Mouse (Mus musculus): ENCODE data around the gene Cdk14. TPM values are rescaled to one million over a fixed set of nuclear protein-coding genes. Genes with fewer than 3 reads are reported as not detected.

Cdk14 gene
- polyA plus RNA-seq, 2 experiments = 0.68 to 1.4 TPM

DNA sequence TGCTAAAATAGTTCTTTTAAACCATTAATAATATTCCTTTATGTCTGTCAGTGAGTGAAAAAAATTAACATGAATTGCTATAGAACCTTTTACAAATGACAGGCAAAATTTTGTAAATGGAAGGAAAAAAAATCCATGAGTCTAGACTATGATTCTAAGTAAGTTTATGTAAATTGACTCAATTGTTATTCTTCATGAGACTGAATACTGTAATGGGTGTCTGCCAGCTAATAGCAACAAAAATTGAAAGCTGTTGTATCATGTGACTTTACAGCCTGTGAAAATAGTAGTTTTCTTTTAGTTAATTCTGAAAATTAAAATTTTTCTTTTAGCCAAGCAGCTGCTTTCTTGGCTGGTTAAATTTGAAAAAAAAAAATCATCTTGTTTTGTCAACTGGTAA, 234.6 kb downstream of the Cdk14 start:
- ATAC-seq (ENCODE audit: insufficient read depth) = no peak
- peak overlapping the region; percentile 88 for H3K27ac ChIP-seq
- H3K9ac ChIP-seq (replicated peaks) = no peak overlapping the region

DNA sequence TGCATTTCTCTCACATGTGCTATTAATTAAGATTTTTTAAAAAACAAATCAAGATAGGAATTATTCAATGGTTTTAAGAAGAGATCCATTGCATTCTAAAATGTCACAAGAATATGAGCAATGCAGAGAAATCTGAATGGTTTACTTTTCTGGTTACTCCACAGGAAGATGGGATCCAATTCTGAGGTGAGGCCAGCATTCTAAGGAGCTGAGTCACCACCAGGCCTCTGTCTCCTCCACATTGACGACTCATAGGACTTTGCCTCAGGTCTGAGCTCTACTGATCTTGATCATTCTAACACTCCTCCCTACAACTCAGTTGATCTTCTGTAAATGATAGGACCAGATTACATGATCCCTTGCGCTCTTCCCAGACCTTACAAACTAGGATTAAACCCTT, 239.4 kb downstream of the Cdk14 start:
- DNase-seq (ENCODE audit: low read depth in 3 of 3, low spot score in 3 of 3) (no peak), ATAC-seq (ENCODE audit: insufficient read depth) (peak; percentile 47; the same call in 1 of the 2 replicates)
- Histone ChIP-seq H3K9me3 (ENCODE audit: control insufficient read depth, low read length) (no peaks in the 10 kb centered on the region), H3K36me3 (replicated peaks; ENCODE audit: control insufficient read depth, insufficient read depth, low read depth) (no peaks in the 10 kb centered on the region), H3K9ac (replicated peaks) (no peak overlapping the region), H3K27ac (no peak overlapping the region), H3K4me3 (ENCODE audit: insufficient read depth in 1 of 2, low read depth in 2 of 2, low read length in 2 of 2) (no peak overlapping the region), H3K27me3 (ENCODE audit: control insufficient read depth, insufficient read depth, low read length) (no peaks in the 10 kb centered on the region), H3K4me1 (replicated peaks; ENCODE audit: control insufficient read depth in 2 of 2, insufficient read depth in 2 of 2, low read length in 1 of 2) (peaks cover 0 to 7% of the 10 kb centered on the region in 2 experiments; a peak in 2 of 4 replicates), H3K4me2 (ENCODE audit: low read depth) (no peak overlapping the region)
- no peak for TF ChIP-seq CTCF (IDR thresholded peaks at IDR 0.05; ENCODE audit: low read depth)
- no peak for TF ChIP-seq EP300 (IDR thresholded peaks at IDR 0.05; ENCODE audit: low read depth)
- 54% methylated on average over 2 of the region's 2 CpGs for WGBS (ENCODE audit: insufficient replicate concordance)

More for the DNA sequence above, 234.6 kb downstream of the Cdk14 start:
- Histone ChIP-seq H3K36me3 (replicated peaks; ENCODE audit: control insufficient read depth, insufficient read depth, low read depth) (no peaks in the 10 kb centered on the region), H3K4me2 (ENCODE audit: low read depth) (peak overlapping the region; percentile 53), H3K4me3 (ENCODE audit: insufficient read depth in 1 of 2, low read depth in 2 of 2, low read length in 2 of 2) (no peak overlapping the region), H3K9me3 (ENCODE audit: control insufficient read depth, low read length) (no peaks in the 10 kb centered on the region), H3K4me1 (replicated peaks; ENCODE audit: control insufficient read depth in 2 of 2, insufficient read depth in 2 of 2, low read length in 1 of 2) (peaks cover 33 to 35% of the 10 kb centered on the region in 2 experiments), H3K27me3 (ENCODE audit: control insufficient read depth, insufficient read depth, low read length) (no peaks in the 10 kb centered on the region)
- no peak for TF ChIP-seq CTCF (IDR thresholded peaks at IDR 0.05; ENCODE audit: low read depth)
- no peak for TF ChIP-seq EP300 (IDR thresholded peaks at IDR 0.05; ENCODE audit: low read depth)
- no peak for DNase-seq (ENCODE audit: low read depth in 3 of 3, low spot score in 3 of 3)

DNA sequence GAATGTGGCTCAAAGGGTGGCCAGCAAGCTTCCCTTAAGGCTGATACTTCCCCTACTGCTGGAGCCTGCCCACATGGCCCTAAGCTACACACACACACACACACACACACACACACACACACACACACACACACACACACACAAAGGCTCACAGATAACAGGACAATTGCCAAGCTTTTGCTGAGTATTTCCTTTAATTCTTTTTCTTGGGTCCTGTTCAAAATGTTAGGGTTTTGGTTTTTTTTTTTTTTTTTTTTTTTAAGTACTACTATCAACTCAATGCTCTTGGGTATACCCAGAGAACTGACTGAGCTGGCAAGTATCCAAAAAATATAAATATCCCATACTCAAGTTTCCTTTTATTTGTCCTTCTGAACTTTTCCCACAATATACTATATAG, 239.8 kb downstream of the Cdk14 start:
- no peak for DNase-seq (ENCODE audit: low read depth in 3 of 3, low spot score in 3 of 3)

DNA sequence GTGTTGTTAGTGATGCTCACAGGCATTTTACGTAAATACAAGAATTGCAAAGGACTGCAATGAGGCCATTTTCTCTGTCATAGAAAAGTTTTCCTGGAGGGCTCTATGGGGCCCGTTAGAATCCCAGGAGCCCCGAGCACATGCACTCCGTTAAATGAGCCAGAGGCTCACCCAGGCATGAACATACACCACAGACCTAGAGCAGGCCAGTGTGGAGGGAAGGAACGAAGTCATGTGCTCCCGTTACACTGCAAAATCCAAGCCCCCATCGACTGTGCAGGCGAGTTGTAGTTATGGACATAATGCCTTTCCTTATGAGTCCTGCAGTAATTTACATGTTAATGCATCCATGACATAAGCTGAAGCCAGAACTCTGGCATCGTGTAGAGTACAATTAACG, 244.1 kb downstream of the Cdk14 start:
- ATAC-seq (ENCODE audit: insufficient read depth) (no peak), DNase-seq (ENCODE audit: low read depth in 3 of 3, low spot score in 3 of 3) (no peak)
- 74% methylated on average over 10 of the region's 10 CpGs for WGBS (ENCODE audit: insufficient replicate concordance)
- H3K27me3 ChIP-seq (ENCODE audit: control insufficient read depth, insufficient read depth, low read length) = no peaks in the 10 kb centered on the region
- no peaks in the 10 kb centered on the region for H3K9me3 ChIP-seq (ENCODE audit: control insufficient read depth, low read length)
- H3K9ac ChIP-seq (replicated peaks) = no peak overlapping the region
- peaks cover 0 to 2% of the 10 kb centered on the region in 2 experiments; a peak in 2 of 4 replicates for H3K4me1 ChIP-seq (replicated peaks; ENCODE audit: control insufficient read depth in 2 of 2, insufficient read depth in 2 of 2, low read length in 1 of 2)
- H3K27ac ChIP-seq = no peak overlapping the region
- H3K36me3 ChIP-seq (replicated peaks; ENCODE audit: control insufficient read depth, insufficient read depth, low read depth) = no peaks in the 10 kb centered on the region
- no peak overlapping the region for H3K4me3 ChIP-seq (ENCODE audit: insufficient read depth in 1 of 2, low read depth in 2 of 2, low read length in 2 of 2)
- H3K4me2 ChIP-seq (ENCODE audit: low read depth) = no peak overlapping the region
- TF ChIP-seq EP300 (IDR thresholded peaks at IDR 0.05; ENCODE audit: low read depth) (no peak), CTCF (IDR thresholded peaks at IDR 0.05; ENCODE audit: low read depth) (no peak)

More for the DNA sequence above, 239.8 kb downstream of the Cdk14 start:
- peaks cover 0 to 4% of the 10 kb centered on the region in 2 experiments; a peak in 2 of 4 replicates for H3K4me1 ChIP-seq (replicated peaks; ENCODE audit: control insufficient read depth in 2 of 2, insufficient read depth in 2 of 2, low read length in 1 of 2)
- TF ChIP-seq EP300 (IDR thresholded peaks at IDR 0.05; ENCODE audit: low read depth) (no peak), CTCF (IDR thresholded peaks at IDR 0.05; ENCODE audit: low read depth) (no peak)
- no peaks in the 10 kb centered on the region for H3K36me3 ChIP-seq (replicated peaks; ENCODE audit: control insufficient read depth, insufficient read depth, low read depth)
- H3K4me3 ChIP-seq (ENCODE audit: insufficient read depth in 1 of 2, low read depth in 2 of 2, low read length in 2 of 2) = no peak overlapping the region
- no peak overlapping the region for H3K4me2 ChIP-seq (ENCODE audit: low read depth)
- H3K27me3 ChIP-seq (ENCODE audit: control insufficient read depth, insufficient read depth, low read length) = no peaks in the 10 kb centered on the region
- no peaks in the 10 kb centered on the region for H3K9me3 ChIP-seq (ENCODE audit: control insufficient read depth, low read length)
- no peak overlapping the region for H3K9ac ChIP-seq (replicated peaks)
- no peak overlapping the region for H3K27ac ChIP-seq
- ATAC-seq (ENCODE audit: insufficient read depth) = 0 out of 2 replicates have a peak, but pooled peaks have one; percentile 29

DNA sequence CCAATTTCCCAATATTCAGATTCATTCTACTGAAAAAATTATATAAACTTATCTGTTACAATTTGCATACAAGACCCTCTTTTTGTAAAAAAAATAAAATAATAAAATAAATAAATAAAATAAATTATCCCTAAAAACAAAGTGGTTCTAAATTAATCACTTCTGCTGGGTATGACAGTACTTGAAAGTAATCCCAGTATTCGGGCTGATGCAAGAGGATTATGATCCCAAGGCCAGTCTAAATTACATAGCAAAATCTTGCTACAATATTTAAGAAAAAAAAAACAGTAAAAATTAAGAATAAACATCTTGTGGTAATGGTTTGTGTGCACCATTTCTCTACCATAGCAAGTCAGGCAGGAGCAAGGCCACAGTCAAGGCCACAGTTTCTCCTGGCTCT, 244.5 kb downstream of the Cdk14 start:
- ATAC-seq (ENCODE audit: insufficient read depth) (no peak), DNase-seq (ENCODE audit: low read depth in 3 of 3, low spot score in 3 of 3) (no peak)
- Histone ChIP-seq H3K4me2 (ENCODE audit: low read depth) (no peak overlapping the region), H3K4me3 (ENCODE audit: insufficient read depth in 1 of 2, low read depth in 2 of 2, low read length in 2 of 2) (no peak overlapping the region), H3K27ac (no peak overlapping the region), H3K4me1 (replicated peaks; ENCODE audit: control insufficient read depth in 2 of 2, insufficient read depth in 2 of 2, low read length in 1 of 2) (no peaks in the 10 kb centered on the region), H3K27me3 (ENCODE audit: control insufficient read depth, insufficient read depth, low read length) (no peaks in the 10 kb centered on the region), H3K9me3 (ENCODE audit: control insufficient read depth, low read length) (no peaks in the 10 kb centered on the region), H3K9ac (replicated peaks) (no peak overlapping the region), H3K36me3 (replicated peaks; ENCODE audit: control insufficient read depth, insufficient read depth, low read depth) (no peaks in the 10 kb centered on the region)
- TF ChIP-seq CTCF (IDR thresholded peaks at IDR 0.05; ENCODE audit: low read depth) (no peak), EP300 (IDR thresholded peaks at IDR 0.05; ENCODE audit: low read depth) (no peak)
- 62% methylated on average over 1 of the region's 1 CpGs for WGBS (ENCODE audit: insufficient replicate concordance)
